Mouse (Mus musculus) gastrocnemius, postnatal 25 days (tissue): ENCODE data around the gene Gm2a. TPM values are rescaled to one million over a fixed set of nuclear protein-coding genes. Genes with fewer than 3 reads are reported as not detected.

Experiments used
- DNase-seq: peaks from one replicate; pipeline ENCODE4 v3.0.0; 2022
- total RNA-seq, 2 experiments: library from RNA; stranded (reverse); gene quantifications; 1 replicate in 1 of 2; 2 replicates in 1 of 2; pipeline ENCODE4 v1.2.3; 2021

Gm2a gene
- total RNA-seq, 2 experiments from 2014 or later, result 5.4 to 8.7 TPM

- DNase-seq, result no peak
These were observed 33.3 kb downstream of the Gm2a start for GRCm38 (mm10) chr11:55131077-55131742.

GRCm38 (mm10) chr11:55131946-55132345, 34.0 kb downstream of the Gm2a start:
- DNase-seq, result no peak

- no peak for DNase-seq
These were observed 35.3 kb downstream of the Gm2a start for GRCm38 (mm10) chr11:55133204-55133603.

GRCm38 (mm10) chr11:55134407-55134806, 36.5 kb downstream of the Gm2a start:
- no peak for DNase-seq

- DNase-seq, result no peak
These were observed 37.0 kb downstream of the Gm2a start for GRCm38 (mm10) chr11:55134871-55135270.

- DNase-seq, result no peak
These were observed 39.0 kb downstream of the Gm2a start for GRCm38 (mm10) chr11:55136770-55137547.

GRCm38 (mm10) chr11:55137646-55138045, 39.7 kb downstream of the Gm2a start:
- no peak for DNase-seq

- DNase-seq, result no peak
These were observed 43.6 kb downstream of the Gm2a start for GRCm38 (mm10) chr11:55141502-55141901.

- DNase-seq, result no peak
These were observed 46.1 kb downstream of the Gm2a start for GRCm38 (mm10) chr11:55144011-55144410.

- no peak for DNase-seq
These were observed 48.9 kb downstream of the Gm2a start for GRCm38 (mm10) chr11:55146855-55147254.

- DNase-seq, result no peak
These were observed 49.5 kb downstream of the Gm2a start for GRCm38 (mm10) chr11:55147423-55147822.

GRCm38 (mm10) chr11:55148461-55148860, 50.5 kb downstream of the Gm2a start:
- no peak for DNase-seq

GRCm38 (mm10) chr11:55151608-55152007, 53.7 kb downstream of the Gm2a start, which contains the start of gene Slc36a3:
TSS of gene Slc36a3 (minus strand) at chr11:55151708.
- DNase-seq, result no peak

- no peak for DNase-seq
These were observed 56.6 kb downstream of the Gm2a start for GRCm38 (mm10) chr11:55154398-55155069.

- no peak for DNase-seq
These were observed 57.1 kb downstream of the Gm2a start for GRCm38 (mm10) chr11:55155070-55155421.

GRCm38 (mm10) chr11:55158785-55159359, 61.0 kb downstream of the Gm2a start:
- peak; percentile 64 for DNase-seq

Other genes starting within 250 kb of the Gm2a start
- 10 to 100 TPM; 14.4 to 15.3 TPM for gene Lyrm7, start 237.2 kb upstream of the Gm2a start, total RNA-seq
- gene Hint1, start 231.7 kb upstream of the Gm2a start, total RNA-seq, result 100 to 1,000 TPM; 181 to 192 TPM
- gene Gpx3, start 195.7 kb upstream of the Gm2a start, total RNA-seq, result 10 to 100 TPM; 26.5 to 56.8 TPM
- 10 to 100 TPM; 27.6 to 31.9 TPM for gene Tnip1, start 135.2 kb upstream of the Gm2a start, total RNA-seq
- gene Anxa6, start 64.7 kb upstream of the Gm2a start, total RNA-seq, result 100 to 1,000 TPM; 180 to 209 TPM
- gene Ccdc69, start 20.0 kb upstream of the Gm2a start, total RNA-seq, result 1 to 10 TPM; 5.9 to 6.2 TPM
- gene Slc36a3, start 53.6 kb downstream of the Gm2a start, total RNA-seq, result not detected
- gene Slc36a2, start 87.0 kb downstream of the Gm2a start, total RNA-seq, result 1 to 10 TPM in 1 of 2 experiments, under 1 TPM in 1; 0.41 to 4.8 TPM
- 1 to 10 TPM; 5.2 to 5.8 TPM for gene Slc36a1, start 106.2 kb downstream of the Gm2a start, total RNA-seq
- under 1 TPM; 0.05 TPM for gene Fat2, start 238.4 kb downstream of the Gm2a start, total RNA-seq